ENCODE assay signal across 14 mouse cellular contexts in the genomic region with DNA sequence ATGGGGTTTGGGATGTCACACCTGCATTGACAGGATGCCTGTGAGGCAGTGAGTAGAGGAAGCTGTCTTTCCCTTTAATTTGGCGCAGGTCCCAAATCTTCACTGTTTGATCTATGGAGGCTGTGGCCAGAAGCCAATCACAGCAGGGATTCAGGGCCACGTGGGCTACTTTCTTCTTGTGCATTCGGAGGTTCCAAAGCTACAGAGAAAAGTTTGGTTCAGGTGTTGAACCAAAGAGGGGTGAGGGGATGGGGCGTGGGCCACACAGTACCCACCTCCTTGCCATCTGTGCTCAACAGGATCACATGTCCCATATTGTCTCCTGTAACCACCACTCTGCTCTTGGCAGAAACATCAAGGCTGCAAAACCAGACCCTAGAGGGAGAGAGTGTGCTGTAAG. TPM values are rescaled to one million over a fixed set of nuclear protein-coding genes. Genes with fewer than 3 reads are reported as not detected.
DNase-seq lines count a peak whose midpoint lies in the region; ATAC-seq and TF ChIP-seq lines count a peak whose summit lies in the region.
"Had no signal": no experiment of that assay in that cellular context is flagged by ENCODE, and none has a peak within 500 bp of the region (broad histone marks: within the 10 kb centered on the region; RNA-seq: fewer than 3 reads in every experiment).

No protein-coding gene starts in this region.

- no peaks in the 10 kb centered on the region for H3K27me3 ChIP-seq in hindbrain, postnatal 0 days (ENCODE audit: insufficient read depth, low read length)
- no peaks in the 10 kb centered on the region for H3K27me3 ChIP-seq in hindbrain, embryonic 11.5 days (ENCODE audit: control insufficient read depth, insufficient read depth, low read length)
- H3K27me3 ChIP-seq: forebrain, embryonic 15.5 days; limb, embryonic 12.5 days had no signal

- no peaks in the 10 kb centered on the region for H3K9me3 ChIP-seq in hindbrain, postnatal 0 days (ENCODE audit: low read length)
- no peaks in the 10 kb centered on the region for H3K9me3 ChIP-seq in hindbrain, embryonic 11.5 days (ENCODE audit: control insufficient read depth, low read length)
- H3K9me3 ChIP-seq: forebrain, embryonic 15.5 days; limb, embryonic 12.5 days had no signal

- no peak overlapping the region for H3K4me2 ChIP-seq in hindbrain, postnatal 0 days (ENCODE audit: low read depth, low read length)
- H3K4me2 ChIP-seq in hindbrain, embryonic 11.5 days (replicated peaks; ENCODE audit: low read depth, low read length): no peak overlapping the region
- H3K4me2 ChIP-seq: forebrain, embryonic 15.5 days; limb, embryonic 12.5 days had no signal

- H3K9ac ChIP-seq in hindbrain, postnatal 0 days (replicated peaks; ENCODE audit: low read length): no peak overlapping the region
- no peak overlapping the region for H3K9ac ChIP-seq in hindbrain, embryonic 11.5 days (ENCODE audit: low read depth, low read length)
- H3K9ac ChIP-seq: forebrain, embryonic 15.5 days; limb, embryonic 12.5 days had no signal

- 0 out of 2 replicates have a peak overlapping the region, but pooled peaks have one; percentile 15 for H3K27ac ChIP-seq in hindbrain, postnatal 0 days
- no peak overlapping the region for H3K27ac ChIP-seq in hindbrain, embryonic 11.5 days (ENCODE audit: low read depth, low read length)
- H3K27ac ChIP-seq: forebrain, embryonic 15.5 days; limb, embryonic 12.5 days had no signal

- ATAC-seq in hindbrain, postnatal 0 days: 0 out of 2 replicates have a peak, but pooled peaks have one; percentile 43
- ATAC-seq in hindbrain, embryonic 11.5 days (ENCODE audit: low FRiP score): no peak
- ATAC-seq: forebrain, embryonic 15.5 days had no signal

- 44% methylated on average over 4 of the region's 4 CpGs for whole genome bisulfite sequencing in hindbrain, postnatal 0 days
- WGBS in hindbrain, embryonic 11.5 days: 80% methylated on average over 4 of the region's 4 CpGs

- DNase-seq in adrenal gland, postnatal 36 days: peak; percentile 20 to 37
- DNase-seq in adrenal gland, adult 18-20 months (ENCODE audit: low spot score in 2 of 2): no peak
- peak; percentile 56 for DNase-seq in hindbrain, postnatal 0 days (ENCODE audit: low spot score)
- DNase-seq in hindbrain, embryonic 11.5 days (ENCODE audit: low spot score): no peak
- DNase-seq in CD4-positive helper T cell, adult 2 months (ENCODE audit: low read depth, low spot score): peak; percentile 63
- DNase-seq in naive thymus-derived CD4-positive, alpha-beta T cell, adult 2 months (ENCODE audit: low read depth): peak; percentile 70
- no peak for DNase-seq in right cerebral cortex, postnatal 25 days
- no peak for DNase-seq in kidney, adult 18-20 months
- DNase-seq: kidney, adult 8-10 months; right cerebral cortex, postnatal 14 days had no signal

- peaks cover 12% of the 10 kb centered on the region; the same call in 1 of the 2 replicates for H3K36me3 ChIP-seq in hindbrain, postnatal 0 days (ENCODE audit: insufficient read depth, low read length)
- 0 out of 2 replicates have a peak, but pooled peaks cover 4% of the 10 kb centered on the region for H3K36me3 ChIP-seq in hindbrain, embryonic 11.5 days (ENCODE audit: control insufficient read depth, insufficient read depth, low read length)

- H3K4me1 ChIP-seq in hindbrain, postnatal 0 days (ENCODE audit: insufficient read depth, low read length): no peaks in the 10 kb centered on the region
- H3K4me1 ChIP-seq in hindbrain, embryonic 11.5 days (replicated peaks; ENCODE audit: control insufficient read depth, insufficient read depth, low read length): no peaks in the 10 kb centered on the region
- H3K4me1 ChIP-seq: limb, embryonic 12.5 days had no signal

- H3K4me3 ChIP-seq in hindbrain, postnatal 0 days (ENCODE audit: low read length): no peak overlapping the region
- no peak overlapping the region for H3K4me3 ChIP-seq in hindbrain, embryonic 11.5 days (ENCODE audit: low read depth, low read length)
- H3K4me3 ChIP-seq: forebrain, embryonic 15.5 days; limb, embryonic 12.5 days; myocyte had no signal

- no peak for TF ChIP-seq CTCF in hindbrain, postnatal 0 days (IDR thresholded peaks at IDR 0.05; ENCODE audit: low read depth)

RNA-seq across cellular contexts. Expression of a gene that starts 14.3 kb away (rescaled TPM):
- 10 to 100 TPM; 47.8 to 47.9 TPM for total RNA-seq in adrenal gland, postnatal 36 days (2021)
- total RNA-seq in adrenal gland, adult 18-20 months (2021): 10 to 100 TPM; 38.5 to 43.7 TPM
- 48.5 and 151 TPM in 2 replicates for total RNA-seq in hindbrain, postnatal 0 days (2014; rRNA removed)
- polyA plus RNA-seq in hindbrain, postnatal 0 days (2015; fragmentation: Nextera tagmentation; extraction: Ambion mirVana): 30.3 and 30.9 TPM in 2 replicates
- 35.6 and 38.6 TPM in 2 replicates for polyA plus RNA-seq in hindbrain, embryonic 11.5 days (2014; fragmentation: Nextera tagmentation; extraction: Ambion mirVana)

RNA-seq across cellular contexts. Expression of a gene that starts 14.4 kb away (rescaled TPM):
- total RNA-seq in adrenal gland, postnatal 36 days (2021): 10 to 100 TPM; 26.2 to 34.3 TPM
- 10 to 100 TPM; 22.2 to 53.1 TPM for total RNA-seq in adrenal gland, adult 18-20 months (2021)
- 4.4 and 4.8 TPM in 2 replicates for total RNA-seq in hindbrain, postnatal 0 days (2014; rRNA removed)
- polyA plus RNA-seq in hindbrain, postnatal 0 days (2015; fragmentation: Nextera tagmentation; extraction: Ambion mirVana): 2.5 and 2.7 TPM in 2 replicates
- polyA plus RNA-seq in hindbrain, embryonic 11.5 days (2014; fragmentation: Nextera tagmentation; extraction: Ambion mirVana): 0.89 and 1.2 TPM in 2 replicates

RNA-seq across cellular contexts. Expression of a gene that starts 19.8 kb away (rescaled TPM):
- total RNA-seq in adrenal gland, postnatal 36 days (2021): 10 to 100 TPM in 1 of 2 experiments, 1 to 10 TPM in 1; 8.8 to 10.5 TPM
- 1 to 10 TPM; 8.2 to 8.4 TPM for total RNA-seq in adrenal gland, adult 18-20 months (2021)
- total RNA-seq in hindbrain, postnatal 0 days (2014; rRNA removed): 7.6 and 11.3 TPM in 2 replicates
- polyA plus RNA-seq in hindbrain, postnatal 0 days (2015; fragmentation: Nextera tagmentation; extraction: Ambion mirVana): 11.5 and 12.9 TPM in 2 replicates
- polyA plus RNA-seq in hindbrain, embryonic 11.5 days (2014; fragmentation: Nextera tagmentation; extraction: Ambion mirVana): 6.2 and 8.6 TPM in 2 replicates

RNA-seq across cellular contexts. Expression of a gene that starts 33.4 kb away (rescaled TPM):
- 10 to 100 TPM; 18.4 to 26.1 TPM for total RNA-seq in adrenal gland, postnatal 36 days (2021)
- 10 to 100 TPM; 22.2 TPM for total RNA-seq in adrenal gland, adult 18-20 months (2021)
- total RNA-seq in hindbrain, postnatal 0 days (2014; rRNA removed): 64.2 TPM in 2 replicates
- polyA plus RNA-seq in hindbrain, postnatal 0 days (2015; fragmentation: Nextera tagmentation; extraction: Ambion mirVana): 31.3 and 32.7 TPM in 2 replicates
- polyA plus RNA-seq in hindbrain, embryonic 11.5 days (2014; fragmentation: Nextera tagmentation; extraction: Ambion mirVana): 18.6 and 23.7 TPM in 2 replicates

RNA-seq across cellular contexts. Expression of a gene that starts 38.7 kb away (rescaled TPM):
- 100 to 1,000 TPM in 1 of 2 experiments, 10 to 100 TPM in 1; 52.8 to 124 TPM for total RNA-seq in adrenal gland, postnatal 36 days (2021)
- total RNA-seq in adrenal gland, adult 18-20 months (2021): 100 to 1,000 TPM in 1 of 2 experiments, 10 to 100 TPM in 1; 35.7 to 130 TPM
- 16.3 and 25.7 TPM in 2 replicates for total RNA-seq in hindbrain, postnatal 0 days (2014; rRNA removed)
- 26.0 and 26.1 TPM in 2 replicates for polyA plus RNA-seq in hindbrain, postnatal 0 days (2015; fragmentation: Nextera tagmentation; extraction: Ambion mirVana)
- 16.4 and 17.3 TPM in 2 replicates for polyA plus RNA-seq in hindbrain, embryonic 11.5 days (2014; fragmentation: Nextera tagmentation; extraction: Ambion mirVana)
- total RNA-seq: megakaryocyte progenitor cell, adult 5-6 weeks had no signal

Comparison
In these comparisons a context has a peak if more than half of its experiments do, and no peak if none do; other contexts are left out.
1. DNase-seq: peak in adrenal gland, postnatal 36 days (2 of 2), hindbrain, postnatal 0 days (single experiment), CD4-positive helper T cell, adult 2 months (single experiment) and naive thymus-derived CD4-positive, alpha-beta T cell, adult 2 months (single experiment); none in adrenal gland, adult 18-20 months (0 of 2), hindbrain, embryonic 11.5 days (single experiment), right cerebral cortex, postnatal 25 days (single experiment) and kidney, adult 18-20 months (single experiment).